Mouse (Mus musculus) right cerebral cortex, postnatal 14 days (tissue): ENCODE results near the gene 9430097D07Rik.

ENCODE experiments used
- DNase-seq: peaks from one replicate; pipeline ENCODE4 v3.0.0; 2022

9430097D07Rik gene

GRCm38 (mm10) chr2:32555484-32555883, 20.0 kb downstream of the 9430097D07Rik start:
- no peak for DNase-seq

- DNase-seq = no peak
Observed at GRCm38 (mm10) chr2:32553592-32554148, 21.8 kb downstream of the 9430097D07Rik start.

GRCm38 (mm10) chr2:32551236-32551635, 24.2 kb downstream of the 9430097D07Rik start:
- DNase-seq = no peak

- DNase-seq = no peak
Observed at GRCm38 (mm10) chr2:32549764-32550163, 25.7 kb downstream of the 9430097D07Rik start.

- DNase-seq = no peak
Observed at GRCm38 (mm10) chr2:32549171-32549570, 26.3 kb downstream of the 9430097D07Rik start.

- DNase-seq = no peak
Observed at GRCm38 (mm10) chr2:32547964-32548739, 27.3 kb downstream of the 9430097D07Rik start.

GRCm38 (mm10) chr2:32547380-32547779, 28.1 kb downstream of the 9430097D07Rik start:
- DNase-seq = no peak

- no peak for DNase-seq
Observed at GRCm38 (mm10) chr2:32546951-32547350, 28.5 kb downstream of the 9430097D07Rik start.

- no peak for DNase-seq
Observed at GRCm38 (mm10) chr2:32543031-32543449, 32.4 kb downstream of the 9430097D07Rik start.

GRCm38 (mm10) chr2:32541986-32542573, 33.4 kb downstream of the 9430097D07Rik start:
- DNase-seq = no peak

- DNase-seq = no peak
Observed at GRCm38 (mm10) chr2:32541333-32541908, 34.1 kb downstream of the 9430097D07Rik start.

- DNase-seq = no peak
Observed at GRCm38 (mm10) chr2:32539452-32539981, 36.0 kb downstream of the 9430097D07Rik start.

- no peak for DNase-seq
Observed at GRCm38 (mm10) chr2:32538461-32538860, 37.0 kb downstream of the 9430097D07Rik start.

GRCm38 (mm10) chr2:32537941-32538340, 37.5 kb downstream of the 9430097D07Rik start:
- DNase-seq = no peak

GRCm38 (mm10) chr2:32537360-32537905, 38.1 kb downstream of the 9430097D07Rik start:
- DNase-seq = no peak

- peak; percentile 26 for DNase-seq
Observed at GRCm38 (mm10) chr2:32536634-32537359, 38.7 kb downstream of the 9430097D07Rik start.

GRCm38 (mm10) chr2:32536086-32536633, 39.3 kb downstream of the 9430097D07Rik start:
- DNase-seq = peak; percentile 46

GRCm38 (mm10) chr2:32535501-32535991, 39.9 kb downstream of the 9430097D07Rik start:
- DNase-seq = peak; percentile 58

- DNase-seq = peak; percentile 99
Observed at GRCm38 (mm10) chr2:32534733-32535471, 40.6 kb downstream of the 9430097D07Rik start, which contains the start of gene Fam102a. Gene Fam102a, plus strand, starts transcription at chr2:32535332.

GRCm38 (mm10) chr2:32534061-32534732, 41.3 kb downstream of the 9430097D07Rik start:
- peak; percentile 25 for DNase-seq
